Mouse (Mus musculus): ENCODE measurements at regions not wholly inside any gene's neighbourhood (a gene's known extent, or its start where the extent isn't known, plus 50 kb on each side); places are given as distances from the start of the nearest gene placed in this dataset.

DNA sequence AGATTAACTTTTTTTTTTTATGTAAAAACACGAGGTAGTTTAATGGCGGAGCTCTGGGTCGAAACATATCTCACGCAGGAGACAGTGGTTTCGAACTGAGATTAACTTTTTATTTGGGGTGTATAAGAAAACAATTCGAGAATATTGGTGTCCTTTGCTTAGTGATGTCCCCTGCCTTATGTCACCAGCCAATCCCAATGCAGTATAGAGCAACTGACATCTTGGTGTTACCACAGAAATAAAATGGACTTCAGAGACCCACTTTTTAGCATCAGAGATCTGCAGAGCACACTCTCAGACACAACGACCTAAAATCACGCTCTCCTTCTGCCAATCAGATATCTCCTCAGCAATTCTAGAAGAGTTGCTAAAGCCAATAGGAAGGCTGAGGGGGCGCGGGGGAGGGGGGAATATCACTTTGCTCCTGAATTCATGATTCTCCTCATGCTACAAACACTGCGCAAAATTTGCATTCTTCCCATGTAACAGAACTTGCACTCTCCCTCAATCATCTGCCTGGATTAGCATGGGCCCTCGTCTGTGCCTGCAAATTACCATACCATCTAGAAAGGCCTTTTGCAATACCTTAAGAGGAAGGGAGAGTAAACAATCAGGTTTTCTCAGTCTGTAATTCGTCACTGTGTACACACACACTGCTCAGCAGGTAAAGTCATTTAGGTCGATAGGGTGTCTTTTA lies 128.7 kb upstream of the Sox2 start:
- 77% methylated on average over 14 of the region's 14 CpGs for WGBS
- no peaks in the 10 kb centered on the region for H3K9me3 ChIP-seq
- H3K27ac ChIP-seq = no peak overlapping the region
- no peak overlapping the region for H3K4me3 ChIP-seq (replicated peaks)
- no peak overlapping the region for H3K4me2 ChIP-seq
- no peaks in the 10 kb centered on the region for H3K27me3 ChIP-seq (replicated peaks)
- no peaks in the 10 kb centered on the region for H3K36me3 ChIP-seq
- no peak for ATAC-seq (ENCODE audit: insufficient read depth, low FRiP score, low read depth)
- no peaks in the 10 kb centered on the region for H3K4me1 ChIP-seq
- H3K9ac ChIP-seq = no peak overlapping the region

GRCm38 (mm10) chr3:34512503-34513145 lies 137.6 kb upstream of the Sox2 start:
- Histone ChIP-seq H3K4me2 (no peak overlapping the region), H3K27ac (no peak overlapping the region), H3K9ac (no peak overlapping the region), H3K4me3 (replicated peaks) (no peak overlapping the region), H3K36me3 (no peaks in the 10 kb centered on the region), H3K4me1 (no peaks in the 10 kb centered on the region), H3K27me3 (replicated peaks) (no peaks in the 10 kb centered on the region), H3K9me3 (0 out of 2 replicates have a peak, but pooled peaks cover 4% of the 10 kb centered on the region)
- 84% methylated on average over 13 of the region's 13 CpGs for WGBS
- ATAC-seq (ENCODE audit: insufficient read depth, low FRiP score, low read depth) = no peak

DNA sequence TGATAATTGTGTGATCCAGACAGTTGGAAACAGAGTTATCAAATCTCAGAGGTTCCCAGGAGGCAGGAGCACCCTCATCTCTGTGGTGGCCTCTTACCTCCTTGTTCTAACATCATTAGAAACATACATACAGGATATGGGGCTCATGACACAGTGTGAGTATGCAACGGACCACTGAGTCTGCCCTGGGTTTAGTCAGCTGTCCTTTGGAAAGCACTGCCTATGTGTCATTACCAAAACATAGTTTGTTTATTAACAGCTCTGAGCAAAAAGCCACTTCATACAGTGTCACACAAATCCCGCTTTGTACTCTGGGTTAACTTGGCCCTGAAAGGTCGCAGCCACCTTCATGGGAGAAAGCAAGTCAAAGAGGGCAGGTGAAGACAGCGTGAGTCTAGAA lies 139.5 kb upstream of the Sox2 start:
- no peak overlapping the region for H3K4me2 ChIP-seq
- 73% methylated on average over 4 of the region's 4 CpGs for WGBS
- no peak for ATAC-seq (ENCODE audit: insufficient read depth, low FRiP score, low read depth)

GRCm38 (mm10) chr3:34509160-34509559 lies 141.0 kb upstream of the Sox2 start:
- Histone ChIP-seq H3K27me3 (replicated peaks) (no peaks in the 10 kb centered on the region), H3K4me2 (no peak overlapping the region), H3K9ac (no peak overlapping the region), H3K36me3 (no peaks in the 10 kb centered on the region), H3K4me3 (replicated peaks) (no peak overlapping the region), H3K4me1 (no peaks in the 10 kb centered on the region), H3K27ac (no peak overlapping the region), H3K9me3 (0 out of 2 replicates have a peak, but pooled peaks cover 4% of the 10 kb centered on the region)
- no peak for ATAC-seq (ENCODE audit: insufficient read depth, low FRiP score, low read depth)
- 40% methylated on average over 5 of the region's 5 CpGs for WGBS

More for the DNA sequence above, 139.5 kb upstream of the Sox2 start:
- H3K9me3 ChIP-seq = 0 out of 2 replicates have a peak, but pooled peaks cover 4% of the 10 kb centered on the region
- H3K27me3 ChIP-seq (replicated peaks) = no peaks in the 10 kb centered on the region
- H3K4me3 ChIP-seq (replicated peaks) = no peak overlapping the region
- no peaks in the 10 kb centered on the region for H3K4me1 ChIP-seq
- no peak overlapping the region for H3K27ac ChIP-seq
- H3K36me3 ChIP-seq = no peaks in the 10 kb centered on the region
- H3K9ac ChIP-seq = no peak overlapping the region

DNA sequence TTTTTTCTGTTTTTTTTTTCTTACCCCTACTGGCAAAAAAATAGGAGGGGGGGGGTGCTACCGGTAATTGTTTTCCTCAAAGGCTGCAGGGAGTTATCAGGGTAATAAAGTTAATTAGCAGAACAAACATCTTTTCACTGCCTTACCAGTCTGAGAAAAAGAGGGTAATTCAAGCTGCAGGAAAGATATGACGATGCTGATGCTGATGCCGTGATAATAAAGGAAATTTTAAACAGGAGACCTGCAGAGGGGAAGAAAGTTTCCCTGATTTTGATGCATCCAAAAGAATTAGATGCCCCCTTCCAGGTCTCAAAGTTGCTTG lies 145.7 kb upstream of the Sox2 start:
- H3K9me3 ChIP-seq = no peaks in the 10 kb centered on the region
- H3K27me3 ChIP-seq (replicated peaks) = no peaks in the 10 kb centered on the region
- H3K4me3 ChIP-seq (replicated peaks) = no peak overlapping the region
- 47% methylated on average over 3 of the region's 3 CpGs for WGBS
- no peak overlapping the region for H3K9ac ChIP-seq
- no peaks in the 10 kb centered on the region for H3K4me1 ChIP-seq
- no peak for ATAC-seq (ENCODE audit: insufficient read depth, low FRiP score, low read depth)
- no peaks in the 10 kb centered on the region for H3K36me3 ChIP-seq
- H3K4me2 ChIP-seq = no peak overlapping the region
- H3K27ac ChIP-seq = no peak overlapping the region

GRCm38 (mm10) chr3:34503874-34504572 lies 146.2 kb upstream of the Sox2 start:
- Histone ChIP-seq H3K4me1 (no peaks in the 10 kb centered on the region), H3K9me3 (no peaks in the 10 kb centered on the region), H3K36me3 (no peaks in the 10 kb centered on the region), H3K9ac (no peak overlapping the region), H3K27ac (no peak overlapping the region), H3K4me3 (replicated peaks) (no peak overlapping the region), H3K27me3 (replicated peaks) (no peaks in the 10 kb centered on the region), H3K4me2 (no peak overlapping the region)
- no peak for ATAC-seq (ENCODE audit: insufficient read depth, low FRiP score, low read depth)
- 57% methylated on average over 13 of the region's 13 CpGs for WGBS

GRCm38 (mm10) chr3:34496839-34497238 lies 153.4 kb upstream of the Sox2 start:
- H3K9ac ChIP-seq = no peak overlapping the region

DNA sequence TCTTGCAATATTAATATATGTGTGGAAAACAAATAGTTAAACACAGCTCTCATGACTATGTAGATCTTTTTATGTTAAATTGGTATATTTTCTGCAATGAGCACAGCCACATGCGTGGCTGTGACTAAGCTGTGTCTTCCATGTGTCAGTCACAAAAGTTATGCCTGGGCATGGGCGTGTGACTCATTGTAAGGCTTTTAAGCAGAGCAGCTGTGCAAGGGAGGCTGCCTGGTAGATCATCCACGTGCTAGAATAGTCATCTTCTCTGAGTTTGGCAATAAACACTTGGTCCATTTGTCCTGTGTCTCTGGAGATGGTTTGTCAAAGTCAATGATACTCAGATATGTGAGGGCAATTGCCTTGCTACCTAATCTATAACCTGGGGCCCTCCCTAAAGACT lies 154.6 kb upstream of the Sox2 start:
- H3K9ac ChIP-seq = no peak overlapping the region
- 56% methylated on average over 3 of the region's 3 CpGs for WGBS
- H3K9me3 ChIP-seq = no peaks in the 10 kb centered on the region
- no peaks in the 10 kb centered on the region for H3K4me1 ChIP-seq
- H3K36me3 ChIP-seq = no peaks in the 10 kb centered on the region
- no peak overlapping the region for H3K27ac ChIP-seq
- H3K4me2 ChIP-seq = no peak overlapping the region
- no peaks in the 10 kb centered on the region for H3K27me3 ChIP-seq (replicated peaks)
- H3K4me3 ChIP-seq (replicated peaks) = no peak overlapping the region
- ATAC-seq (ENCODE audit: insufficient read depth, low FRiP score, low read depth) = no peak

More at GRCm38 (mm10) chr3:34496839-34497238, 153.4 kb upstream of the Sox2 start:
- Histone ChIP-seq H3K4me1 (no peaks in the 10 kb centered on the region), H3K4me2 (no peak overlapping the region), H3K27ac (no peak overlapping the region), H3K36me3 (no peaks in the 10 kb centered on the region), H3K9me3 (no peaks in the 10 kb centered on the region), H3K4me3 (replicated peaks) (no peak overlapping the region), H3K27me3 (replicated peaks) (no peaks in the 10 kb centered on the region)
- WGBS = 87% methylated on average over 8 of the region's 8 CpGs
- ATAC-seq (ENCODE audit: insufficient read depth, low FRiP score, low read depth) = no peak

- H3K9me3 ChIP-seq = no peaks in the 10 kb centered on the region
Observed at GRCm38 (mm10) chr3:34493921-34494320, 156.3 kb upstream of the Sox2 start.

DNA sequence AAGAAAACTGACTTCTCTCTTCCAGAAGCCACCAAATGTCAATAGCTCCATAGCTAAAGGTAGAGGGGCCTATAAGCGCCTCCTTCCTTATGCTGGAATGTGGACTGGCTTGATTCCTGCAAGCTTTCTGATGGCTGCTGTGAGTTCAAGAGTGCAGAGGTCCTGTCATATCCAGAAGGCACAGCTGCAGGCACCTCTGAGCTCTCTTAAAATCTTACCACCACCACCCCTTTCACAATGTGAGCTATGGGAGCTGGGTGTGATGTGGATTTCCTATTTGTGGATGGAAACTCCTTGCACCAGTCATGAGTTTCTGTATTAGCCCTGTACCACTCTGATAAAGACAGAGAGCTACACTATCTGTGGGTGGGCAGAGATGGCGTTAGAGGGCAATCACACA lies 161.2 kb upstream of the Sox2 start:
- Histone ChIP-seq H3K4me1 (no peaks in the 10 kb centered on the region), H3K4me2 (no peak overlapping the region), H3K27me3 (replicated peaks) (no peaks in the 10 kb centered on the region), H3K36me3 (no peaks in the 10 kb centered on the region), H3K9ac (no peak overlapping the region), H3K4me3 (replicated peaks) (no peak overlapping the region), H3K9me3 (no peaks in the 10 kb centered on the region), H3K27ac (no peak overlapping the region)
- no peak for ATAC-seq (ENCODE audit: insufficient read depth, low FRiP score, low read depth)
- 79% methylated on average over 2 of the region's 2 CpGs for WGBS

More at GRCm38 (mm10) chr3:34493921-34494320, 156.3 kb upstream of the Sox2 start:
- no peaks in the 10 kb centered on the region for H3K27me3 ChIP-seq (replicated peaks)
- no peak overlapping the region for H3K4me3 ChIP-seq (replicated peaks)
- no peak overlapping the region for H3K27ac ChIP-seq
- H3K9ac ChIP-seq = no peak overlapping the region
- no peak for ATAC-seq (ENCODE audit: insufficient read depth, low FRiP score, low read depth)
- no peaks in the 10 kb centered on the region for H3K36me3 ChIP-seq
- H3K4me2 ChIP-seq = no peak overlapping the region
- H3K4me1 ChIP-seq = no peaks in the 10 kb centered on the region

GRCm38 (mm10) chr3:34486441-34487050 lies 163.7 kb upstream of the Sox2 start:
- Histone ChIP-seq H3K27ac (no peak overlapping the region), H3K9ac (no peak overlapping the region), H3K4me2 (no peak overlapping the region), H3K27me3 (replicated peaks) (no peaks in the 10 kb centered on the region), H3K4me1 (no peaks in the 10 kb centered on the region), H3K9me3 (no peaks in the 10 kb centered on the region), H3K36me3 (no peaks in the 10 kb centered on the region), H3K4me3 (replicated peaks) (no peak overlapping the region)
- WGBS = 21% methylated on average over 9 of the region's 9 CpGs
- ATAC-seq (ENCODE audit: insufficient read depth, low FRiP score, low read depth) = no peak
